Mouse (Mus musculus) forebrain, postnatal 0 days (tissue): ENCODE data around the gene Arhgef19. TPM values are rescaled to one million over a fixed set of nuclear protein-coding genes. Genes with fewer than 3 reads are reported as not detected.
A peak's percentile ranks its signal among the peaks of the same experiment; 100 is the strongest.

Source experiments
- ATAC-seq: fragments of 200-750 bp; cut with Nextera tagmentation; 2 replicates; pipeline ENCODE4 v1.8.0; 2017; ENCODE audit warnings: mild to moderate bottlenecking, moderate library complexity
- DNase-seq: peaks from one replicate; pipeline ENCODE4 v3.0.0-alpha.2; 2015
- H3K27ac ChIP-seq: fragments of 300-500 bp; sonication (generic); 2 replicates; pipeline ENCODE4 v1.5.1; 2014; ENCODE audit warnings: low read depth, mild to moderate bottlenecking, antibody characterized with exemption, low read length, moderate library complexity, mixed read lengths
- H3K27me3 ChIP-seq: fragments of 300-500 bp; sonication (generic); 2 replicates; pipeline ENCODE4 v1.6.1; 2014; ENCODE audit warnings: mild to moderate bottlenecking, low read length, mixed read lengths; ENCODE audit not compliant: insufficient read depth
- H3K36me3 ChIP-seq: fragments of 300-500 bp; sonication (generic); 2 replicates; pipeline ENCODE4 v1.6.1; 2014; ENCODE audit warnings: mild to moderate bottlenecking, moderate library complexity; ENCODE audit not compliant: insufficient read depth
- H3K4me1 ChIP-seq: fragments of 300-500 bp; sonication (generic); 2 replicates; pipeline ENCODE4 v1.6.1; 2014; ENCODE audit warnings: antibody characterized with exemption; ENCODE audit not compliant: insufficient read depth
- H3K4me2 ChIP-seq: fragments of 300-500 bp; sonication (generic); 2 replicates; pipeline ENCODE4 v1.6.1; 2014; ENCODE audit warnings: low read depth, mild to moderate bottlenecking, moderate library complexity
- H3K4me3 ChIP-seq: fragments of 300-500 bp; sonication (generic); 2 replicates; pipeline ENCODE4 v1.5.1; 2014; ENCODE audit warnings: low read depth, low read length, mixed read lengths
- H3K9ac ChIP-seq: fragments of 300-500 bp; sonication (generic); 2 replicates; pipeline ENCODE4 v1.6.1; 2014; ENCODE audit warnings: mild to moderate bottlenecking
- H3K9me3 ChIP-seq: fragments of 300-500 bp; sonication (generic); 2 replicates; pipeline ENCODE4 v1.6.1; 2016; ENCODE audit warnings: low read length
- CTCF ChIP-seq: sonication (generic); IDR thresholded peaks from 2 replicates; pipeline ENCODE4 v1.5.1; 2016; ENCODE audit warnings: antibody characterized with exemption, control low read depth, low read depth
- WGBS: fragments of 180-500 bp; shearing (Covaris S2); extraction: QIAGEN DNeasy Blood & Tissue Kit; methylation state at CpG from one replicate; pipeline ENCODE4 v1.1.7; 2014; 5-methylcytosine and 5-hydroxymethylcytosine counted together
- polyA plus RNA-seq: library from polyadenylated mRNA; unstranded; fragments of >200 nt; fragmentation: Nextera tagmentation; extraction: Ambion mirVana; gene quantifications from 2 replicates; pipeline ENCODE4 v1.2.1, GENCODE M21; 2015
- total RNA-seq: library from RNA; depleted of rRNA; stranded (reverse); fragments of >200 nt; gene quantifications from 2 replicates; pipeline ENCODE4 v1.2.3, GENCODE M21; 2014

The Arhgef19 gene
- total and polyA plus RNA-seq, 2 experiments from 2014 or later: 0.90 to 0.95 TPM

DNA sequence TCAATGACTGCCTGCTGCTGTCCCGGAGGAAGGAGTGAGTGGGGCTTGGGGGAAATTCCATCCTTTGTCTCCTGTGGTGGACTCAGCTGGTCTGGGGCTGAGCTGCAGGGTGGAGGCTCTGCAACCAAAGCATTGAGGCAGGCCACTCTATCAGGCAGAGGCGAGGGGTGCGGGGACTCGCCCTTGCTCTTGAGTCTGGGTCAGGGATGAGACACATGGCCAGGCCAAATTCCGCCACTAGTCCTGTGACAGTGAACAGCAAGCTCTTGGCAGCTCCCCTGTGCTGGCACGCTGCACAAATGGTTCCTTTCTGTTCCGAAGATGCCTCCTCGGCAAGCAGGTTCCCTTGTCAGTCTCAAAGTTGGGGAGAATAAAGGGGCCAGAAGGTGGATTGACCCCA lies 11.8 kb downstream of the Arhgef19 start:
- Histone ChIP-seq H3K9ac (no peak overlapping the region), H3K4me2 (no peak overlapping the region), H3K4me1 (peaks cover 6% of the 10 kb centered on the region), H3K9me3 (no peaks in the 10 kb centered on the region), H3K27ac (no peak overlapping the region), H3K4me3 (no peak overlapping the region), H3K36me3 (no peaks in the 10 kb centered on the region), H3K27me3 (peaks cover 24% of the 10 kb centered on the region)
- 61% methylated on average over 8 of the region's 8 CpGs for WGBS
- no peak for TF ChIP-seq CTCF
- DNase-seq (no peak), ATAC-seq (no peak)

DNA sequence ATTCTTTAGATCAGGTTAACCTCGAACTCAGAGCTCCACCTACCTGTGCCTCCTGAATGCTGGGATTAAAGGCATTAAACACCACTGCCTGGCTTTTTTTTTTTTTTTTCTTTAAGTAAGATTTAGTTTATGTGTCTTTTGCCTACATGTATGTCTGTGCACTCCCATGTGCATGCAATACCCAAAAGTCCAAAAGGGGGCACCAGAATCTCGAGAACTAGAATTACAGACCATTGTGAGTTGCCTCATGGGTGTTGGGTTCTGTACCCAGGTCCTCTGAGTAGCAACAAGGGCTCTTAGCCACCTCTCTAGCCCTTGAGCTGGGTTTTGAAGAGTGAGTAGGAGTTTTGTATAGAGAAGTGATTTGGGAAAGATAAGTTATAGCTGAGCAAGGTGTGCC lies 13.3 kb downstream of the Arhgef19 start:
- 67% methylated on average over 2 of the region's 2 CpGs for WGBS
- Histone ChIP-seq H3K9ac (no peak overlapping the region), H3K4me2 (no peak overlapping the region), H3K4me1 (no peaks in the 10 kb centered on the region; the same call in none of the 2 replicates), H3K27me3 (peaks cover 14% of the 10 kb centered on the region), H3K27ac (no peak overlapping the region), H3K36me3 (no peaks in the 10 kb centered on the region), H3K9me3 (no peaks in the 10 kb centered on the region), H3K4me3 (no peak overlapping the region)
- ATAC-seq: no peak
- DNase-seq: no peak
- TF ChIP-seq CTCF: no peak

DNA sequence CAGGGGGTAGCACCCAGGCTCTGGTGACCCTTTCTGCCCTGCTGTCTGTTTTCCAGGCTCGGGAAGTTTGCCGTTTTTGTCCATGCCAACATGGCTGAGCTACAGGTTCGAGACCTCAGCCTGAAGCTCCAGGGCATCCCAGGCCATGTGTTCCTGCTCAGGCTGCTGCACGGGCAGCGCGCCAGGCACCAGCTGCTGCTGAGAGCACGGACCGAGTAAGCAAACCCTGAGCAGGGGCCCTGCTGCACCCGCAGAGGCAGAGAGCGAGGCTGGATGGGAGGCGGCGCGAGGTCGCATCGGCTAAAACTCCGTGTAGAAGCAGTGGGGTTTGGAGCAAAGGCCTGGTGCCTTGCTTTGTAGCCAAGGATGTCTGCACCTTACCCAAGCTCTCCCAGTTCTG lies 14.9 kb downstream of the Arhgef19 start:
- H3K9me3 ChIP-seq: no peaks in the 10 kb centered on the region
- H3K27ac ChIP-seq: no peak overlapping the region
- H3K4me1 ChIP-seq: no peaks in the 10 kb centered on the region
- no peaks in the 10 kb centered on the region for H3K36me3 ChIP-seq
- no peaks in the 10 kb centered on the region for H3K27me3 ChIP-seq
- WGBS: 63% methylated on average over 16 of the region's 16 CpGs
- H3K9ac ChIP-seq: no peak overlapping the region
- TF ChIP-seq CTCF: no peak
- H3K4me3 ChIP-seq: no peak overlapping the region
- DNase-seq (no peak), ATAC-seq (no peak)
- H3K4me2 ChIP-seq: no peak overlapping the region

DNA sequence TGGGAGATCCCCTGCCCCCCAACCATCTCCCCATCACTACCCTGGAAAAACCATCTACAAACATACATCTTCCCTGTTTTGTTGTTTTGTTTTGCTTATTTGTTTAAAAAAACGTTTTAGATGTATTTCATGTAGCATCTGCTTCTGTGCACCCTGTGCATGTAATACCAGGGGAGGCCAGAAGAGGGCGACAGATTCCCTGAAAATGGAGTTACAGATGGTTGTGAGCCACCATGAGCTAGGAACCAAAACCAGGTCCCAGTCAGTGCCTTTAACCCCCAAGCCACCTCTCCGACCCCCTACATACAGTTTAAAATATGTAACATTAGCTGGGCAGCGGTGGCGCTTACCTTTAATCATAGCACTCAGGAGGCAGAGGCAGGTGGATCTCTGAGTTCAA lies 18.1 kb downstream of the Arhgef19 start:
- Histone ChIP-seq H3K27me3 (no peaks in the 10 kb centered on the region), H3K9ac (no peak overlapping the region), H3K4me3 (no peak overlapping the region), H3K9me3 (no peaks in the 10 kb centered on the region), H3K4me2 (no peak overlapping the region), H3K36me3 (no peaks in the 10 kb centered on the region), H3K4me1 (no peaks in the 10 kb centered on the region), H3K27ac (no peak overlapping the region)
- DNase-seq (no peak), ATAC-seq (no peak)
- 70% methylated on average over 5 of the region's 5 CpGs for WGBS
- TF ChIP-seq CTCF: peak; percentile 60

DNA sequence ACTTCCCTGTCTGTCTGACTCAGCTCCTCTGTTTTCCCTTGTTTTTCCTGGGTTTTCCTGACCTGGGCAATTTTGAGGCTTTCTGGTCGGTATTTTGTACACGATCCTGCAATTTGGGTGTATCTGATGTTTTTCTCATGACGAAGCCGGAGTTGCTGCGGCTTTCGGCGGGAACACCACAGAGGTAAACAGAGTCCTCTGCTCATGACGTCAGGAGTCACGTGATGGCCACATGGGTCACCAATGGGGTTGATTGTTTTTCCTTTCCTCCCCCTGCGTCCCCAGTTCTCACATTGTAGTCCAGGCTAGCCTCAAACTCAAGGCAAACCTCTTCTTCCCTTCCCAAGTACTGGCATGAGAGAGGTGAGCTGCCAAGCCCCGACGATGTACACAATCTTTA lies 20.1 kb downstream of the Arhgef19 start:
- TF ChIP-seq CTCF: no peak

DNA sequence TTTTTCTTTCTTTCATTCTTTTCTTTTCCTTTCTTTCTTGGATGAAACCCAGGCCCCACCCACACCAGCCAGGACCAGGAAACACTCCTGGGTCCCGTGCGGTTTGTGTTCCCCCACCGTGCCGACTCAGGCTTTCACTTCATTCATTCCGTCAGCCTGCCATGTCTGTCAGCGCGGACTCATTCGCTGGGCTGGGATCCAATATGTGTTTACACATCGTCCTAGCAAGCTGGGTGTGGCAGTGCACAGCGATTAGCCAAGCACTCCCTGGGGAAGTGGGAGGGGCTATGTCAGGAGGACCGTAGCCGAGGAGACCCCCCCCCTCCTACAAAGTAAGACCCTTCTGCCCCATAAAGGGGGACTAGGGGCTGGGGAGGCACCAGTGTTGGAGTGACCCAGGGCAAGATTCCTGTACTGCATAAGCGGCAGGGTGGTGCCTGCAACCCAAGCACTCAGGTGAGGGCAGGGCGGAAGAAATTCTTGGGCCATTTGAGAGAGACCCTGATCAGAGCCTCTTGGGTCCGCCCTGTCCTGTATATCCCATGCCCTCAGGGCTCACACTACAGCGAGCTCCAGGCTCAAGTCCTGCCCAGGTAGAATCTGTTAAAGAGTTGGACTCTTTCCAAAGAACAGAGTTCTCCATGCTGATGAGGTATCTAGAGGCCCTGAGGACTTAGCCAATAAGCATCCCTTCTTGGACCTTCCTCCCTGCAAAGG lies 20.9 kb downstream of the Arhgef19 start:
- H3K27me3 ChIP-seq: no peaks in the 10 kb centered on the region
- H3K4me1 ChIP-seq: no peaks in the 10 kb centered on the region
- no peak overlapping the region for H3K9ac ChIP-seq
- no peak for TF ChIP-seq CTCF
- ATAC-seq: peak; percentile 51; the same call in 1 of the 2 replicates
- no peaks in the 10 kb centered on the region for H3K36me3 ChIP-seq
- peak overlapping the region; percentile 33 for H3K4me2 ChIP-seq
- H3K9me3 ChIP-seq: no peaks in the 10 kb centered on the region
- 41% methylated on average over 16 of the region's 16 CpGs for WGBS
- DNase-seq: no peak
- H3K4me3 ChIP-seq: no peak overlapping the region; the same call in 1 of the 2 replicates
- no peak overlapping the region for H3K27ac ChIP-seq

More for the DNA sequence above, 20.1 kb downstream of the Arhgef19 start:
- no peak overlapping the region for H3K4me2 ChIP-seq
- WGBS: 72% methylated on average over 12 of the region's 12 CpGs
- no peaks in the 10 kb centered on the region for H3K36me3 ChIP-seq
- H3K27ac ChIP-seq: no peak overlapping the region
- no peak overlapping the region for H3K9ac ChIP-seq
- no peak for ATAC-seq
- H3K27me3 ChIP-seq: no peaks in the 10 kb centered on the region
- no peaks in the 10 kb centered on the region for H3K9me3 ChIP-seq
- no peaks in the 10 kb centered on the region for H3K4me1 ChIP-seq
- DNase-seq: no peak
- H3K4me3 ChIP-seq: no peak overlapping the region

DNA sequence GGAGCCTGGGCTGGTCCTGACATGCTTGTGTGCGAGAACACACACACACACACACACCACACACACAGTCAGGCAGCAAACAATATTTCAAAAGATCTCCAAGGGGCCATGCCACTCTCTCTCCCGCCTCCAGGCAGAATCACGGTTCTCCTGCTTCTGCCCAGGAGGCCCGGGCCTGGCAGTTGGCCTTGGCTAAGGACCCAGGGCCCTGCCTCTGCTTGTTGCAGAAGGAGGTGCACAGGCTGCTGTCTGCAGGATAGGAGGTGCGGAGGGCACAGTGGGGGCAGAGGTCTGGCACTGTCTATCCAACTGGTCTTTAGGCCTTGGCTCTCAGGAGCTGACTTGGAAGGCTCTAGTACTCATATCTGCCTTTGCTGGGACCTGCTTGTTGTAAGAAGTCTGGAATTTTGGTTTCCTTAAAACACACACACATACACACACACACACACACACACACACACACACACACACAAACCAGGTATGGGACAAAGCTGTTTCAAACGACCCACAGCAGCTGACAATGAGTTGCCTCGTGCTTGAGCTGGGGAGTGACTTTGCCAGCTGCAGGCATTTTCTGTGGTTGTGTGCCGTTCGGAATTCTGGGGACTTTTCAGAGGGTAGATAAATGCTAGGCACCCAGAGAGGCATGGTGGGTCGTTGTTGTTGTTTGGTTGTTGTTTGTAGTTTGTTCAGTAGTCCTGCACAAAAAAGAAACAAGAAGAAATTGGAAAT lies 23.8 kb downstream of the Arhgef19 start:
- ATAC-seq (no peak), DNase-seq (no peak)
- H3K4me2 ChIP-seq: no peak overlapping the region
- H3K36me3 ChIP-seq: no peaks in the 10 kb centered on the region
- no peak overlapping the region for H3K9ac ChIP-seq
- no peaks in the 10 kb centered on the region for H3K27me3 ChIP-seq
- H3K4me1 ChIP-seq: no peaks in the 10 kb centered on the region
- no peak for TF ChIP-seq CTCF
- no peaks in the 10 kb centered on the region for H3K9me3 ChIP-seq
- no peak overlapping the region for H3K4me3 ChIP-seq
- WGBS: 78% methylated on average over 10 of the region's 10 CpGs
- H3K27ac ChIP-seq: no peak overlapping the region
